Mouse (Mus musculus) ES-Bruce4 (cell line): ENCODE measurements at regions not wholly inside any gene's neighbourhood (a gene's known extent, or its start where the extent isn't known, plus 50 kb on each side); places are given as distances from the start of the nearest gene placed in this dataset.

ENCODE experiments used
- CTCF ChIP-seq: IDR thresholded peaks from one replicate; pipeline ENCODE4 v1.8.1; 2011; ENCODE audit warnings: low read depth, low read length
- EP300 ChIP-seq: IDR thresholded peaks from 2 replicates; pipeline ENCODE4 v1.6.1; 2011; ENCODE audit warnings: low read depth, low read length; ENCODE audit not compliant: insufficient read depth

- no peak for TF ChIP-seq CTCF
- TF ChIP-seq EP300: no peak
Observed at GRCm38 (mm10) chr1:189499703-189500102, 97.6 kb upstream of the Kcnk2 start.
